Mouse (Mus musculus) forebrain, embryonic 16.5 days (tissue): Measurements from ENCODE around the gene Dntt. TPM values are rescaled to one million over a fixed set of nuclear protein-coding genes. Genes with fewer than 3 reads are reported as not detected.

ENCODE experiments used
- ATAC-seq: fragments of 200-750 bp; cut with Nextera tagmentation; 2 replicates; pipeline ENCODE4 v1.8.0; 2017; ENCODE audit warnings: mild to moderate bottlenecking, moderate library complexity
- H3K27ac ChIP-seq: fragments of 300-500 bp; sonication (generic); 2 replicates; pipeline ENCODE4 v1.5.1; 2014; ENCODE audit warnings: low read length, control low read depth
- H3K27me3 ChIP-seq: fragments of 300-500 bp; sonication (generic); replicated peaks from 2 replicates; pipeline ENCODE4 v1.6.1; 2014; ENCODE audit warnings: low read length; ENCODE audit not compliant: control insufficient read depth, insufficient read depth
- H3K36me3 ChIP-seq: fragments of 300-500 bp; sonication (generic); 2 replicates; pipeline ENCODE4 v1.6.1; 2014; ENCODE audit not compliant: control insufficient read depth, insufficient read depth
- H3K4me1 ChIP-seq: fragments of 300-500 bp; sonication (generic); replicated peaks from 2 replicates; pipeline ENCODE4 v1.6.1; 2014; ENCODE audit warnings: low read length; ENCODE audit not compliant: control insufficient read depth, insufficient read depth
- H3K4me2 ChIP-seq: fragments of 300-500 bp; sonication (generic); 2 replicates; pipeline ENCODE4 v1.6.1; 2014; ENCODE audit warnings: mild to moderate bottlenecking, low read length, control low read depth
- H3K4me3 ChIP-seq: fragments of 300-500 bp; sonication (generic); replicated peaks from 2 replicates; pipeline ENCODE4 v1.5.1; 2014; ENCODE audit warnings: mild to moderate bottlenecking, low read length, control low read depth
- H3K9ac ChIP-seq: fragments of 300-500 bp; sonication (generic); replicated peaks from 2 replicates; pipeline ENCODE4 v1.6.1; 2014; ENCODE audit warnings: low read depth, low read length, control low read depth
- H3K9me3 ChIP-seq: fragments of 300-500 bp; sonication (generic); 2 replicates; pipeline ENCODE4 v1.6.1; 2016; ENCODE audit warnings: low read length; ENCODE audit not compliant: control insufficient read depth
- WGBS: fragments of 180-500 bp; shearing (Covaris S2); extraction: QIAGEN DNeasy Blood & Tissue Kit; methylation state at CpG from one replicate; pipeline ENCODE4 v1.1.7; 2014; 5-methylcytosine and 5-hydroxymethylcytosine counted together
- polyA plus RNA-seq: library from polyadenylated mRNA; unstranded; fragments of >200 nt; fragmentation: Nextera tagmentation; extraction: Ambion mirVana; gene quantifications from 2 replicates; pipeline ENCODE4 v1.2.1, GENCODE M21; 2015

The Dntt gene
- polyA plus RNA-seq, 1 experiment from 2014 or later = not detected

- Histone ChIP-seq H3K4me3 (no peak overlapping the region), H3K9me3 (no peaks in the 10 kb centered on the region), H3K4me1 (no peaks in the 10 kb centered on the region), H3K27me3 (no peaks in the 10 kb centered on the region), H3K9ac (no peak overlapping the region), H3K36me3 (no peaks in the 10 kb centered on the region), H3K4me2 (no peak overlapping the region), H3K27ac (no peak overlapping the region)
- WGBS = 67% methylated on average over 10 of the region's 10 CpGs
- no peak for ATAC-seq
Observed at GRCm38 (mm10) chr19:41045091-41045770, 16.2 kb downstream of the Dntt start.

- no peaks in the 10 kb centered on the region for H3K9me3 ChIP-seq
- peak; percentile 68 for ATAC-seq
- H3K27ac ChIP-seq = peak overlapping the region; percentile 8
- H3K9ac ChIP-seq = no peak overlapping the region
- no peak overlapping the region for H3K4me2 ChIP-seq
- no peaks in the 10 kb centered on the region for H3K4me1 ChIP-seq
- 66% methylated on average over 9 of the region's 9 CpGs for WGBS
- no peaks in the 10 kb centered on the region for H3K36me3 ChIP-seq
- H3K27me3 ChIP-seq = no peaks in the 10 kb centered on the region
- no peak overlapping the region for H3K4me3 ChIP-seq
Observed at GRCm38 (mm10) chr19:41047437-41048186, 18.5 kb downstream of the Dntt start.

GRCm38 (mm10) chr19:41048187-41048559 lies 19.1 kb downstream of the Dntt start:
- Histone ChIP-seq H3K4me3 (no peak overlapping the region), H3K36me3 (no peaks in the 10 kb centered on the region), H3K27ac (peak overlapping the region; percentile 12; the same call in 1 of the 2 replicates), H3K27me3 (no peaks in the 10 kb centered on the region), H3K9ac (no peak overlapping the region), H3K4me1 (no peaks in the 10 kb centered on the region), H3K4me2 (no peak overlapping the region), H3K9me3 (no peaks in the 10 kb centered on the region)
- 84% methylated on average over 3 of the region's 3 CpGs for WGBS
- ATAC-seq = no peak

- 90% methylated on average over 1 of the region's 1 CpGs for WGBS
- Histone ChIP-seq H3K27ac (no peak overlapping the region), H3K4me2 (no peak overlapping the region), H3K9ac (no peak overlapping the region), H3K27me3 (no peaks in the 10 kb centered on the region), H3K9me3 (no peaks in the 10 kb centered on the region), H3K36me3 (no peaks in the 10 kb centered on the region), H3K4me3 (no peak overlapping the region), H3K4me1 (no peaks in the 10 kb centered on the region)
- no peak for ATAC-seq
Observed at GRCm38 (mm10) chr19:41051714-41052113, 22.6 kb downstream of the Dntt start.

GRCm38 (mm10) chr19:41052247-41052646 lies 23.2 kb downstream of the Dntt start:
- Histone ChIP-seq H3K4me1 (no peaks in the 10 kb centered on the region), H3K36me3 (no peaks in the 10 kb centered on the region), H3K4me2 (no peak overlapping the region), H3K27ac (no peak overlapping the region), H3K4me3 (no peak overlapping the region), H3K9me3 (no peaks in the 10 kb centered on the region), H3K9ac (no peak overlapping the region), H3K27me3 (no peaks in the 10 kb centered on the region)
- ATAC-seq = no peak
- 73% methylated on average over 5 of the region's 5 CpGs for WGBS

- Histone ChIP-seq H3K4me2 (no peak overlapping the region), H3K27me3 (no peaks in the 10 kb centered on the region), H3K36me3 (no peaks in the 10 kb centered on the region), H3K27ac (no peak overlapping the region), H3K4me3 (no peak overlapping the region), H3K4me1 (no peaks in the 10 kb centered on the region), H3K9ac (no peak overlapping the region), H3K9me3 (no peaks in the 10 kb centered on the region)
- 35% methylated on average over 10 of the region's 10 CpGs for WGBS
- ATAC-seq = no peak
Observed at GRCm38 (mm10) chr19:41053530-41053929, 24.5 kb downstream of the Dntt start.

GRCm38 (mm10) chr19:41054702-41055101 lies 25.6 kb downstream of the Dntt start:
- Histone ChIP-seq H3K4me3 (no peak overlapping the region), H3K4me2 (no peak overlapping the region), H3K27me3 (no peaks in the 10 kb centered on the region), H3K9ac (no peak overlapping the region), H3K9me3 (no peaks in the 10 kb centered on the region), H3K36me3 (no peaks in the 10 kb centered on the region), H3K27ac (no peak overlapping the region), H3K4me1 (no peaks in the 10 kb centered on the region)
- 68% methylated on average over 4 of the region's 4 CpGs for WGBS
- ATAC-seq = no peak

- H3K9ac ChIP-seq = no peak overlapping the region
- H3K4me1 ChIP-seq = no peaks in the 10 kb centered on the region
- H3K27me3 ChIP-seq = no peaks in the 10 kb centered on the region
- H3K4me2 ChIP-seq = no peak overlapping the region
- H3K9me3 ChIP-seq = no peaks in the 10 kb centered on the region
- peak; percentile 72 for ATAC-seq
- H3K27ac ChIP-seq = no peak overlapping the region
- H3K36me3 ChIP-seq = no peaks in the 10 kb centered on the region
- H3K4me3 ChIP-seq = no peak overlapping the region
- 3% methylated on average over 8 of the region's 8 CpGs for WGBS
Observed at GRCm38 (mm10) chr19:41071500-41071899, 42.4 kb downstream of the Dntt start.

- H3K4me1 ChIP-seq = no peaks in the 10 kb centered on the region
- H3K4me3 ChIP-seq = no peak overlapping the region
- no peak overlapping the region for H3K9ac ChIP-seq
- H3K27me3 ChIP-seq = no peaks in the 10 kb centered on the region
- ATAC-seq = no peak
- no peak overlapping the region for H3K27ac ChIP-seq
- H3K4me2 ChIP-seq = no peak overlapping the region
- 86% methylated on average over 14 of the region's 14 CpGs for WGBS
- H3K36me3 ChIP-seq = no peaks in the 10 kb centered on the region
- H3K9me3 ChIP-seq = no peaks in the 10 kb centered on the region
Observed at GRCm38 (mm10) chr19:41073746-41074455, 44.8 kb downstream of the Dntt start.
